Mouse (Mus musculus) c-Kit-positive CD71-positive TER-119-negative erythroid progenitor cells, embryonic 14.5 days (primary cell): ENCODE data around the gene Wnt3a.

Source experiments
- DNase-seq: peaks from one replicate; pipeline ENCODE4 v3.0.0-alpha.2; 2013; ENCODE audit warnings: low read depth

Gene Wnt3a

DNA sequence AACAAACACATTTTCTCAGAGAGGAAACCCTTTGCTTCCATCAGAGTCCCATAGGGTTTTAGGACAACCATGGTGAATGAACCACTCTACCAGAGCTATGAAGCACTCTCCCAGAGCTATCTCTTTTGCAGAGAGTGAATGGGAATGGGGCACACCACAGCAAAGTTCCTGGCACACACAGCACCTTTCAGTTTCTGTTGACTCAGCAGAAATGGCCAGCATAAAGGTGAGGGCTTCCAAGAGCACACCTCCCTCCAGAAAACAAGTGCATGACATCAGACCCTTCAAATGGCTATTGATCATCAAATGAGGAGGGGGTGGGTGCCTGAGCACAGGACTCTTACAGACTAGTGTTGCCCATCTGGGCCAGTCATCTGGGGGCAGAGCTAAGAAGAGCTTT is 28.2 kb downstream of the Wnt3a start:
- no peak for DNase-seq

DNA sequence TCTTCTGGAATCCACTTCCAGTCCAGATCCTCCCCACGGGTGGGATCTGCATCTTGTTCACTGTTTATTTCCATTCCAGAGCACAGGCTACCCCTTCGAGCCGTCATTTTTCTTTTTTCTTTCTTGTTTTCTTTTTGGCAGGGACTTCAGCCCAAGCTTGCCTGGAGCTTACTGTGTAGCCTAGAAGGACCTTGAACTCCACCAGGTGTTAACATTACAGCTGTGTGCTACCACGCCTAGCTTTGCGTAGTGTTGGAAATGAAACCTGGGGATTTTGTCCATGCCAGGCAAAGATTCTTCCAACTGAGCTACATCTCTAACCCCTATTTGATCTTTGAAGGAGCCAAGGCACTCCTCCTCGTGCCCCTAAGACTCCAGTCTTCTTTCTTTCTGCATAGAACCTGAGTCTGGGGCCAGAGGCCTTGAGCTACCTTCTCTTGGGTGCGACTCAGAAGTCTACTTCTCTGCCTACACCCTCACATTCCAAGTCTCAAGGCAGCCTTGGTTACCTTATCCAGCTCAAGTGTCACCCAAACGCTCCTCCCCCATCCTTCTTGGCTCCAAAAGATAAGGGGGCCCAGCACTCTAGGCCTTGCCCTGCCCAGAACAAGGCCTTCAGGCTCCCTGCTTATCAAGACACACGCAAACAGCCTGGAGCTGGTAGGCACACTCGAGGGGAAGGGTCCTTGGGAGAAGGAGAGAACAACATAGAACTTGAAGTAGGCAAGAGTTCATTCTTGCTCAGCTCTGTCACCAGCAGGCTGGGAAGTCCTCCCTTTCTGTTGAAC is 29.7 kb downstream of the Wnt3a start:
- peak; percentile 84 for DNase-seq

DNA sequence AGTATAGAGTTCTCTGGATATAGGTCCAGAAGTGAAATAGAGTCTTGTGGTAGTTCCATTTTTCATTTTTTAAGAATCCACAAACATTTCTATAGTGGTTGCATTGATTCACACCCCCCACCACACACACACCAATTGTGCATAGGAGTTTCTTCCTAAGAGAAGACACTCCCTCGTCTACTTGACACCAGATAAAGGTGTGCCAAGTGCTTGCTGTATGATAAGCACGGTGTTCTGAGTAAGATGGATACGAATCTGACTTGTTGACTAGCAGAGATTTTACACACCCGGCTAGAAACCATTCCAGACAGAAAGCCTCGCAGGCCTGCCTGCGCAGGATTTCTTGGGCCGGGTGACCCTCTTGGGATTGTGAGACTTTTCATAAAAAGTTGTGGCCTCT is 30.9 kb downstream of the Wnt3a start:
- no peak for DNase-seq

DNA sequence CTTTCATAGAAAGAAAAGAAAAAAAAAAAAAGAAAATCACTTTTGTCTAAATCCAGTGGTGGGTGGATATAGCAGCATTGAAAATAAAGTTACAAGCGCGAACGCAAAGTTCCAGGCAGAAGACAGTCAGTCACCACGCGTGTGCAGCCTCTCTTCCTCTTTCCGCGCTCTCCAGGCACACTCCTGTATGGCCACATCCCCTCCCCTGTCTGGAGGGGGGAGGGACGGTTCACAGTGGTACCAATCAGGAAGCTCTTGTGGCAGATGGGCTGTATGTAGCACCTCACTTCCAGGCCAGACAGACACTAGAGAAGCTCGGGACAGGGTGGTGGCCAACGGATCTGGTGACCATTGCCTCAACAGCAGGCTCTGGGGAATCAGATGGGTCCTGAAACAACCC is 42.5 kb downstream of the Wnt3a start:
- DNase-seq: no peak

DNA sequence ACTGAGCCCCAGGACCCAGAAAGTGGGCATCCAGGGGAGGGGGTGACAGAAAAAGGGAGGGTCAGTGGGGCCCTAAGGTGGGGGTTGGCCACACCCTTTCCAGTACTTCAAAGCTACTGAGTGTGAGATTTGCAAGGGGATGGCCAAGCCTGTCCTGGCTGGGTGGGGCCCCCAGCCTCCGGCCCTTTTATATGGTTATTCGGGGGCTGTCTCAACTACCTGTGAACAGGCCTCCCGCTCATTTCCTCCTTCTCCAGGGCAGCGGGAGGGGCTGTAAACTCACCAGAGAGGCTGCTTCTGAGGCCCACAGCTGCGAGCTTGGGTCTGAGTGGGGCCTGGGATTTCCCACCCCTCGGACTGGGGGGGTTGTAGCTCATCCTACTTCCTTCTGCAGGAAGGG is 46.7 kb downstream of the Wnt3a start:
- DNase-seq: no peak

DNA sequence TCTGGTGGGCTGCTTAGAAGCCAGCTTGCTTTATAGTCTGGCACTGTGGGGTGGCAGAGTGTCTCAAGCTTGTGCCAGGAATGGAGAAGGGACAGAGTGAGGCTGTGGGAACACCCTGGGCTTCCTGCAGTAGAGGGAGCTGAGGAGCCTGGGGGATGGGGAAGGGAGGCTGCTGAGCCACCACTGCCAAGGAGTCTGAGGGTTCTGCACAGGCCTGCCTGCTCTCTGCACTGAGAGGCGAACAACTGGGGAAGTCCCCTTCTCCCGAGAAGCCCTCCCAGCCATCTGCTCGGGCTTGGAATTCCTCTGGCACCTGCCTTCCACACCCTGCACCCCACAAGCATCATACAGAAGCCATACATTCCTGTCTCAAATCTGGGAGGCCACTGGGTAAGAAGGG is 48.7 kb downstream of the Wnt3a start:
- no peak for DNase-seq

DNA sequence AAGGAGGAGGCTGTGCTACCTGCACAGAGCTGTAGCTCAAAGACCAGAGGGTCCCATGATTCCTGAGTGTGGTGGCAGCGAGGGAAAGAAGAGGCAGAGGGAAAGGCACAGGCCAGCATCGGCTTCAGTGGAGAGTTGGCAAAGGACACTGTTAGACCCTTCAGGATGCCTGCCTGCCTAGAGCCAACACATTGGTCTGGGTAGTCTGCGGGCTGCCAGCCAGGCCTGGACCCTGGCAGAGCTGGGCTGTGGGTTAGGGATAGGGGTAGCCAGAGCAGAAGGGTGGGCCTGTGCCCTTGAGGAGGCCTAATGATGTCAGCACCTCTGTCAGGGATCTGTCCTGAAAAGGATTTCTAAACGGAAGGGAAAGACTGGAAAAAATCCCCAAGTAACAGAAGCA is 50.8 kb downstream of the Wnt3a start:
- DNase-seq: no peak

DNA sequence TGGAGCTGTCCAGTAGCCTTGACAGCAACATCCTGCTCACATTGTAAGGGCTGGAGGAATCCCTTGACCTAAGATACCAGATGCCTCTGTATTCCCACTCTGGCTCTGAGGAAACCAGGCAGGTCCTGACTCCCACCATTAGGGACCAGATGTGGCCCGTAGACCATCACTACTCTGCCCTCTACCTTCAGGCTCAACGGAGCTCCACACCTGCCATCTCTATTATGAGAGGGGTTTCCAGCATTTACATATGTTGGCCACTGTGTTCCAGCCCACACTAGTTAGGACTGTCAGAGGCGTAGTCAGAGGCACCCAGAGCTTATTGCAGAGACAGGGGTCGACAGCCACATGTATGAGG is 51.1 kb downstream of the Wnt3a start:
- DNase-seq: no peak

DNA sequence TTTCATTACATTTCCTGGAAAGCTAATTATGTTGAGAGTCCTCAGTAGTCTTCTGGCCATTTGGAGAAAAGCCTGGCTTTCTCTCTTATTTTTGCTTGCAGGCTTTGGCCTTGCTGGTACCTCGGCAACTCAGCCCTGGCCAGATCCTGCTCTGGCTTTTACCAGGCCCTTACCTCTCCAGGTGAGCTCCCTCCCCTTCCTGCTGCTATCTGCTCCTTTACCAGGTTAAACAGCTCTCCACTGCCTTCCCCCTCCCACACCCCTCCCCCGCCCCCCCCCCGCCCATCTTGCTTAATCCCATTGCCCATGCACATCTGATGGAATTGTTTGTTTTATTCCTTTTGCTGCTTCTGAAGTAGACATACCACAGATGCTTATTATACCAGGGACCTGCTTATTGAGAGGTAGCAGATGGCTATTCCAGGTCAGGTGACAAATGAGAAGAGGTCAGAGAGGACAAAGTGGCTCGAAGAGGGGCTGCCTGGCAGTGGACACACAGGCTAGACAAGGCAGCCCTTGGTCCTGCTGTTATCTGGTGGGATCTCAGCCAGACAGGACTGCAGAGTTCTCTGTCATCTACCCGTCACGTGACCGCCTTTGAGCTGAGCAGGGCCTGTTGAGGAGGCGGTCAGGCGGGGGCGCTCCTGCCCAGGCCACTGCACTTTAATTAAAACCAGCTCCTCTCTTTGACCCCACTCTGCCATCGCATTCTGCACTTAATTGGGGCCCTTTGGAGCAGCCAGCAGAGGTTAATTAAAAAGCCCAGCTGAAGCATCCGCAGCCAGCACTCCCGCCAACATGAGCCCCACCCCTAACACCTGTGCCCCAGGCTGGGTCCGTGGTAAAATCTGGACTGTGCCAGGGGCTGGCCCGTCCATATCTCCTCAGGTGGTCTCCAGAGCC is 51.8 kb downstream of the Wnt3a start:
- no peak for DNase-seq

DNA sequence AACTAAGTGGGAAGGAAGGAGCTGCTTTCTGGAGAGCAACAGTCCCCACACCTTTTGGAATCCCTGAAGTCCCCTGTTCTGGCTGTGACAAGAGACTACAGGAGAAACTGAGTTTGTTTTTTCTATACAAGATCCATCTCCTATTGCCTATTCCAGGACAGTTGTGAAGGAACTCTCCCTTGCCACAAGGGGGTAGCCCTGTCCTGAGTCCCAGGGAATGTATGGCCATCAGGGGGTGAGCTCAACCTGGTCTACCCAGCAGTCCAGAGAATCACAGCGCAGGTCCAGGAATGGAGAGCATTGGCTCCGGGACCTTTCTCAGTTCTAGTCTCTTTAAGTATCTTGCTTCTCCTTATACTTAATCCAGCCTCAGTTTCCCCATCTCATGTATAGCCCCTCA is 57.8 kb downstream of the Wnt3a start:
- DNase-seq: no peak

DNA sequence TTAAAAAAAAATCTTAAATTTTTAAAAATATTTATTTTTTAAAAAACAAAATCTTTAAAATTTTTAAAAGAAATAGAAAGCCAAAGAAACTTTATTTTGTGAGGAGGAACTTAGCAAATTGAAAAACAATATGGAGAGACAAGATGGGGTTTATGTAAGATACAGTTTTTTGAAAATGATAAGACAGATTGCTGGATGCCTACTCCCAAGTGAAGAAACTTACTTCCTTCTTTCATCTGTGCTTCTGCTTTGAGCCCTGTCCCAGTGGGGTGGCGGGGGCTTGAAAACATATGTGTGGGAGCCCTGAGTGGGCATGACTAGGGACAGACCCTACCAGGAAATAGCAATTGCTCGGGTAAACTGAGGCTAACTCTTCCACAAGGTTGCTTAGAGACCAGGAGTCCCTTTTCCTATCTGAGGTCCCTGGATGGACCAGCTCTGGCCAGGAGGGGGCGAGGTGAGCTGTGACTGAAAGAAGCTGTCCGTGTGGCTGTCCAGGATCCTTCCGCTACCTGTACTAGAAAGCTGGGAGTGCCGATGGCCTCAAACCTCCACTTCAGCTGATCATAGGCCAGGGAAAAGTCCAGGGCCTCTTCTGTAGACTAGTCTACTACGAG is 60.3 kb downstream of the Wnt3a start:
- no peak for DNase-seq

DNA sequence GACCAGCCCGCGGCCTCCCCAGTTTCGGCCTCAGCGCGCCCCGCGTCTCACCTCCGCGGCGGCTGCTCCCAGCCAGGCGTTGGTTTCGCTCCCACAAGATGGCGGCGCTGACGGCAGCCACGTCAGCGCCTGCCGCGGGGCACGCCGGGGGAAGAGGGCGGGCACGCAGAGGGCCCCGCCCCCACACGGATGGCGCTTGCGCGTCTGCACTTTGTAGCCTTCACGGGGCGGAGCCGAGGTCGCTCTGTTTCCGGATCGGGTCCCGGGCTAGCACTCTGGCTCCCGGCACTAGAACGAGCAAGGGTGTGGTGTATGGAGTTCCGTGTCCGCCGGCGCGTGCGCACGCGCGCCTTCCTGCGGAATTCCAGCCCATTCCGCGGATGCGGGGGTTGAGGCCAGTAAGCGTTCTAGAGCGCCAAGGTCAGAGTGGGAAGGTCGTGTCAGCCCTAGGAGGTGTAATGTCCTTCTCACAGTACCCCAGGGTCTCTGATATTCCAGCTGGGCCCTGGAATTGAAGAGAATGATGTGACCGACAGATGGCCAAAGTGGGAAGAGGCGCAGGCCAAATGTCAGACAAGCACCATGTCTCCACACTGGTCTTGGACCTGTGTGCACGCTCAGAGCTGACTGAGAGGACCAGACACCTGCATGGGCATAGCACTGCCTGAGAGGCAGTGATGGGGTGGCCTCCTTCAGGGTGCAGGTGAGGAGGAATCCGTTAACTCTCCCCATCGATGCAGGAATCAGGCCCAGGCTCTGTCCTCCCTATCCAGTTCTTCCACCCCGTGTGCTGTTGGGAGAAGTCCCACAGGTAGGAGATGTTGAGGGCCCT is 62.2 kb downstream of the Wnt3a start, which contains the start of gene Arf1:
Gene Arf1, minus strand, starts transcription at position 149 of the 832 bp plus-strand sequence.
- DNase-seq: peak; percentile 93

DNA sequence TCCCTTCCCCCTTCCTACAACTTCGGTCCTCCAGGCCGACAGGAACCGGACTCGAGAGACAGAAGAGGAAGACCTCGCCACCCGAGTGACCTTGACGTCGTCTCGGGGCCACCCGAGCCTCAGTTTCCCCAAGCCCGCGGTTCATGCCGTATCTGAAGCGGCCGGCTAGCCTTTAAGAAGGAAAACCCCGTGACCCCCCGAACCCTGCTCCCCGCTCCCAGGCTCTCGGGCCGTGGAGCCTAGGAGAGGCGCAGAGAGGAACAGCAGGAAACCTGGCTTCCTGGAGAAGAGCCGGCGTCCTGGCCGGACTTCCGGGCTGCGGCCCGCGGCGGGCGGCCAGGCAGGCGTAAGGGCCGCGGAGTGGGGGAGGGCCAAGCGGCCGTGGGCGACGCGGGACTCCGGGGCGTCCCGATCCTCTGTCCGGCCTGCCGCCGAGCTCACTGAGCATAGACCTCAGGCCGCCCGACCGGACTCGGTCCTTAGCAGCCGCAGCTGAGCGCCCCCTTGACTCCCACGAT is 62.9 kb downstream of the Wnt3a start:
- no peak for DNase-seq

DNA sequence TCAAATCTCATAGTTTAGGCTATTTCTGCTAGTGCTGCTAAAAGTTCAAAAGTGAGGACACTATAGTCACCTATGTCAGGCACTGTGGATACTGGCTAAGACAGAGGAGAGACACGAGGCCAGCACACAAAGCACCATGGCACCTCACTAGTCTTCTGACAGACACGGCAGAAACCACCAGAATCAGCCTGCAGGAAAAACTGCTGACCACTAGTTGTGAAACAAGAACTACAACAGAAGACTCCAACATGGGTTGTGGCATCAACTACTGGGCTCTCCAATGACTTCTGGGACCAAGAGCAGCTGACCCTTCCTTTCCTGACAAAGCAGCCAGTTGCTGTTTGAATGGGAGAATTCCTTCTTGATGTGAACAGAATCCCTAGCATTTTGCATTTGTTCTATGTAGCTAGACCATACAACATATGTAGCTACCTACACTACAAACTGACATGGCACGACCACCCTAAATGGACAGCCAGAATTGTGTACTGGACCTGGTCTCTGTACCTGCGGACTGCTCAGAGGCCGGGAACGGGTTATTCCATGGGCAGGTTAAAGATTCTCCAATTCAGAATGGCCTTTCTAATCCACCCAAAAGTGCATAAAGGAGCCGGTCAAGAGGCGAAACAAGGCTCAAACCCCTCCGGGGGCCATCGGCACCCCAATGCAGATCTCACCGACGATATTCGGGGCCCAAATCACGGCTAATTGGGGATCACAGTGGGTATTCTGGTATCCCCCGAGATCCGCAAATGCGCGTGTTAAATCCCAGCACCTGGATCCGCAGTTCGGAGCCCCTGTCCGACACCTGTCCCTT is 63.6 kb downstream of the Wnt3a start:
- DNase-seq: no peak

DNA sequence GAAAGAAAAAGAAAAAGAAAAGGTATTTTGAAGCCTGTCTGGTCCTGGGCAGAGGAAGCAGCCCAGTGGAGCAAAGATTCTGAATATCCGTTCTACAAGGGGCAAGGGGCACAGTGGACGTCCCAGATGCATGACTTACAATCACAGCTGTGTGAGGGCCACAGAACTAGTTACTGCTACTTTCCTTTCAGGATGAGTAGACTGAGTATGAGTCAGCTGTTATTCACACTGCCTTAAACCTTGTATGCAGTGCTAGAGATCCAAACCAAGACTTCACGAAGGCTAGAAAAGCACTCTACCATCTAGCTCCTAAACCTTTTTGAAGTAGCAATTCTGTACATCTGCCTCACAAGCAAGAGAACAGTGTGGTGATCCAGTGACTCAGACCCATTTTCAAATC is 64.3 kb downstream of the Wnt3a start:
- DNase-seq: no peak

DNA sequence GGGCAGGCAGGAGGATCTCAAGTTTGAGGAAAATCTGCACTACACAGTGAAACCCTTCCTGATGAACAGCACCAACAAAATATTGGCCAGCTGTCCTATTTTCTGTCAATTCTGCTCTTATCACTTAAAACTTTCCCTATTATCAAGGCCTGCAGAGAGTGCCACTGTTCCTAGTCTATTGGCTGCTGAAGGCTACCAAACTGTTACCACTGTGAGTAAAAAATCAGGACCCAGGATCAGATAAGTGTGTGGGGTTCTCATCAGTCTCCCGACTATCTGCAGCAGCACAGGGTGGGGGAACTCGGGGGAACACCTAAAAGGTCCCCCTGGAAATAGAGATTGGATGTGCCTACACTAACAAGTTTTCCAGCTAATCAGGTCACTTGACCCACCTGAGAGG is 65.4 kb downstream of the Wnt3a start:
- no peak for DNase-seq

DNA sequence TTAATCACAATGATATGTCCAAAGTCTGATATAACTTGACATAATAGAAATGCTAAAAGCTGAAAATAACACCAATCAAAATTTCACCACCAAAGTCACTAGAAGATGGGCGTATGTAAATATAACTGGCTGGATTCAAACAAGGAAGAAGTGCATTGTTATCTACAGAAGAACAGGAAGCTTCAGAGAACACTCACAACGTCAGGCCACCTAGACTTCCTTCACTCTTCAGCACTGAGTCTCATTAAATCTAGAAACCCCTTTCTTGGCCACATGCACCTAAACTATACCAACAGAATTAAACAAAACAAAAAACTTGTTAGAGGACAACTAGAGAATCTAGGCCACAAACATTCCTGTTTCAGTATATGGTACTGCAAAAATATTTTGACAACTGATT is 66.1 kb downstream of the Wnt3a start:
- no peak for DNase-seq

DNA sequence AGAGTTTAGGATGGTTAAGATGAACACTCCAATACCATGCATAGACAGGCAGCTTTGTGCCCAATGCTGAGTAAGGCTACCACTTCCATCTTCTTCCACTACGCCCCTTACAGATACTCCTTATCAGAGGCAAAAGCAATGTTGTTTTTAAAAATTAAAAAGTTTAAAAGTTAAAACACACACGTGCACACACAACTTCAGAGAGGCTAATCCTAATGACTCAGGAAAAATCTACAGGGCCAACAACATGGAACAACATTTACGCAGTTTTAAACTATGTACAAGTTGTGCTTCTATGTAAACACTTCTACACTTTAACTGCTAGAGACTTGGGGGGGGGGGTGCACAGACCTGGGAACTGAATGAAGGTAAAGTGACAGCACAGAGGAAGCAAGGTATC is 66.5 kb downstream of the Wnt3a start:
- DNase-seq: no peak

DNA sequence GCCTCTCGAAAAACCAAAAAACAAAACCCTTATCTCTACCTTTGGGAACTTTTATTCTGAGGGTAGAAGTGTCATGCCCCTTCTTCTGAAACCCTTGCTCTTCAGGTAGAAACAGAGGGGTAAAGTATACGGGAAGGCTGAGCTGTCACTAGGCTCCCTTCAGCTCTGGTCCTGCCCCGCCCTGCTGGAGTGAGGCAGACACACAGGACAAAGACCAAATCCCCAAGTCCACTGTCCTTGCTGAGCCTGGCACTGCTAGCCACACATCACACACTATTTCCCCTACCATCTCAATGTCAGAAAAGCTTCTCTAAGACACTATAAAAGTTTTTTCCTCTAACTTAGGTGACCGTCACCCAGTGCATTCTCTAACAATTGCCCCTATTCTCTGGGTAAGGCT is 68.2 kb downstream of the Wnt3a start:
- no peak for DNase-seq

DNA sequence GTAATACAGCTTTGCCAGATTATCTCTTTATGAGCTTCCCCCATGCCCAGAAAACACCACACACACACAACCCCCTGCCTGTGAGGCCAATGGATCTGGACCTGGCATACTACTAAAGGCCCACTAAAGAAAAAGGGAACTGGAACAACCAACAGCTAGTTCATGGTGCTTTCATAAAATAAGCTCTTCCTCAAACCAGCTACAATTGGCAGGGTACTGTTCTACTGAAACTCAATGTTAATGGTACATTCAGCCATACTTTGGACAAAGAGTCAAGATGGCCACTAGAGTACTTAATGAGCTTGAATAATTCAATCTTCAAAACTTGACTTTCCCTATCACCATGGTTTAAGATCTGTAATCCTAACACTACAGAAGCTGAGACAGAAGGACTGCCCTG is 68.9 kb downstream of the Wnt3a start:
- DNase-seq: no peak

DNA sequence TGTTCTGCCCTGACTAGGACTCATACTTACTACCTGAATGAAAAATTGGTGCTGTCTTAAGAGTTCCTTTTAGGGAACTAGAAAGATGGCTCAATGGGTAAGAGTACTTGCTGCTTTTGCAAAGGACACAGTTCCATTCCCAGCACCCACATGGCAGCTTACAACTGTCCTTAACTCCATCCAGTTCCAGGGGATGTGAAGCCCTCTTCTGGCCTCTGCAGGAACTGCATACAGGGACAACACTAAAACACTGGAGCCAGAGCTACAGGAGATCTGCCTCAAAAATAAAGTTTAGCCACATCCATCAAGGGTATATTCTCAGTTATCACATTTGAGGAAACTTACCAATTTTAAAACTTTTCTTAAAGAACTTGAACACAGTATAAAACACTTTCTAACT is 71.5 kb downstream of the Wnt3a start:
- no peak for DNase-seq
